Mouse (Mus musculus): Measurements from ENCODE around the gene Prrx1. TPM values are rescaled to one million over a fixed set of nuclear protein-coding genes. Genes with fewer than 3 reads are reported as not detected.

The Prrx1 gene
- polyA plus RNA-seq, 1 experiment = not detected

GRCm38 (mm10) chr1:163291925-163292324 is 21.6 kb downstream of the Prrx1 start:
- no peak for TF ChIP-seq GATA1 (IDR thresholded peaks at IDR 0.05; ENCODE audit: low read length)

GRCm38 (mm10) chr1:163289131-163289530 is 24.4 kb downstream of the Prrx1 start:
- TF ChIP-seq GATA1 (IDR thresholded peaks at IDR 0.05; ENCODE audit: low read length) = no peak

- no peak for TF ChIP-seq GATA1 (IDR thresholded peaks at IDR 0.05; ENCODE audit: low read length)
Observed at GRCm38 (mm10) chr1:163285539-163285938, 28.0 kb downstream of the Prrx1 start.

- TF ChIP-seq GATA1 (IDR thresholded peaks at IDR 0.05; ENCODE audit: low read length) = no peak
Observed at GRCm38 (mm10) chr1:163285136-163285535, 28.4 kb downstream of the Prrx1 start.

- TF ChIP-seq GATA1 (IDR thresholded peaks at IDR 0.05; ENCODE audit: low read length) = no peak
Observed at GRCm38 (mm10) chr1:163283980-163284635, 29.4 kb downstream of the Prrx1 start.

GRCm38 (mm10) chr1:163281450-163282198 is 31.9 kb downstream of the Prrx1 start:
- no peak for TF ChIP-seq GATA1 (IDR thresholded peaks at IDR 0.05; ENCODE audit: low read length)

- TF ChIP-seq GATA1 (IDR thresholded peaks at IDR 0.05; ENCODE audit: low read length) = no peak
Observed at GRCm38 (mm10) chr1:163280842-163281122, 32.7 kb downstream of the Prrx1 start.

GRCm38 (mm10) chr1:163280097-163280841 is 33.2 kb downstream of the Prrx1 start:
- no peak for TF ChIP-seq GATA1 (IDR thresholded peaks at IDR 0.05; ENCODE audit: low read length)

GRCm38 (mm10) chr1:163277069-163277468 is 36.4 kb downstream of the Prrx1 start:
- TF ChIP-seq GATA1 (IDR thresholded peaks at IDR 0.05; ENCODE audit: low read length) = no peak

- no peak for TF ChIP-seq GATA1 (IDR thresholded peaks at IDR 0.05; ENCODE audit: low read length)
Observed at GRCm38 (mm10) chr1:163274919-163275318, 38.6 kb downstream of the Prrx1 start.

- no peak for TF ChIP-seq GATA1 (IDR thresholded peaks at IDR 0.05; ENCODE audit: low read length)
Observed at GRCm38 (mm10) chr1:163273132-163273531, 40.4 kb downstream of the Prrx1 start.

- TF ChIP-seq GATA1 (IDR thresholded peaks at IDR 0.05; ENCODE audit: low read length) = no peak
Observed at GRCm38 (mm10) chr1:163266853-163267538, 46.5 kb downstream of the Prrx1 start.

- TF ChIP-seq GATA1 (IDR thresholded peaks at IDR 0.05; ENCODE audit: low read length) = no peak
Observed at GRCm38 (mm10) chr1:163257298-163257697, 56.2 kb downstream of the Prrx1 start.

GRCm38 (mm10) chr1:163255884-163256283 is 57.6 kb downstream of the Prrx1 start:
- no peak for TF ChIP-seq GATA1 (IDR thresholded peaks at IDR 0.05; ENCODE audit: low read length)

- no peak for TF ChIP-seq GATA1 (IDR thresholded peaks at IDR 0.05; ENCODE audit: low read length)
Observed at GRCm38 (mm10) chr1:163252796-163253195, 60.7 kb downstream of the Prrx1 start.

GRCm38 (mm10) chr1:163252331-163252730 is 61.2 kb downstream of the Prrx1 start:
- no peak for TF ChIP-seq GATA1 (IDR thresholded peaks at IDR 0.05; ENCODE audit: low read length)
